Mouse (Mus musculus): Measurements from ENCODE around the gene Nop2.

DNA sequence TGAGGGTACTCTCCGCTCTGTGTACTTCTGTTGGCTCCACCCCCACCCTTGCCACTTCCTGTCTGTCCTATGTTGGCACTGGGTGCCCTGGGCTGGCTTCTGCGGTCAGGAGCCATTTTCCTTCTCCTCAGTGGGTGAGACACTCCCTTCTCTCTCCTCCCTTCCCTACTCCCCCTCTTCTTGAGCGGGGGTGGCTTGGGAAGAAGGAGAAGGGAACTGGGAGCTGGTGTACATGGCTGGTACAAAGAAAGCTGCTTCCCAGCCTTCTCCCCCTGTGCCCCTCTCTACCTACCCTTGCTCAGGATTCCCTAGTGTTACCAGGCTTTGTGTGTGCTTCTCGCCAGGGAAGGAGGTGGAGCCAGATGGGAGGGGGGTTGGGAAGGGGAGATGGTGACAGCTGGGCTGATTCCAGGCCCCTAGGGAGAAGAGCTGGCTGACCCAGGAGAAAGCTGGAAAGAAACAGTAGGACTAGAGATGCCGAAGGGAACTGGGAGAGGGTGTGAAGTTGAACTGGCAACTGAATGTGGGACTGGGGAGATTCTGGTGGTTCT is 32.2 kb upstream of the Nop2 start:
- no peak for TF ChIP-seq FLI1 (IDR thresholded peaks at IDR 0.05; ENCODE audit: low read length)
- no peak for TF ChIP-seq GATA1 (IDR thresholded peaks at IDR 0.05; ENCODE audit: borderline replicate concordance, low read length)
